ENCODE assay signal across 11 mouse cellular contexts in the genomic region with DNA sequence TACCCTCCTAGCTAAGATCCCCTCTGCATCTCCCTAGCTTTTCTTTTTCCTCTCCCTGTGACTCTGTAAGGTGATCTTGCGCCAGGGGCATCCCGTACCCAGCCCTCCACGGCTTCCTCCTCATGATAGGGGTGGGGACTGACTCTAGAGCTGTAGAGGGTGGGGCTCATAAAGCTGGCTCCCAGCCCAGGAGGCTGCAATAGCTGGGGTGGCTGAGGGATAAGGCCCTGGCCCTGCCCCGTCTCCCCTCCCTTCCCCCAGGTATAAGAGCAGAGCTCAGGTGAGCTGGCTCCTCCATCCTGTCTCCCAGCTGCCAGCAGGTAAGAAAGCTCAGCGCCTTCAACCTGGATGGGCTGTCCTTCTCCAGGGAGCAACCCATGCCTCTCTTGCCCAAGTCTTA. TPM values are rescaled to one million over a fixed set of nuclear protein-coding genes. Genes with fewer than 3 reads are reported as not detected.
A peak's percentile ranks its signal among the peaks of the same experiment; 100 is the strongest.
DNase-seq lines count a peak whose midpoint lies in the region; ATAC-seq and TF ChIP-seq lines count a peak whose summit lies in the region.
"Had no signal": no experiment of that assay in that cellular context is flagged by ENCODE, and none has a peak within 500 bp of the region (broad histone marks: within the 10 kb centered on the region; RNA-seq: fewer than 3 reads in every experiment).

A gene (plus strand): TSS at position 277 of the 400 bp plus-strand sequence.

- no peak within 1 kb of the TSS for H3K27ac ChIP-seq in midbrain, postnatal 0 days (ENCODE audit: low read depth, low read length)
- no peak within 1 kb of the TSS for H3K27ac ChIP-seq in midbrain, embryonic 13.5 days
- no peak within 1 kb of the TSS for H3K27ac ChIP-seq in intestine, embryonic 14.5 days (ENCODE audit: low read depth)
- H3K27ac ChIP-seq in forebrain, embryonic 12.5 days: no peak within 1 kb of the TSS

- H3K9ac ChIP-seq in midbrain, postnatal 0 days (replicated peaks; ENCODE audit: low read length, poor library complexity, severe bottlenecking): no peak within 1 kb of the TSS
- H3K9ac ChIP-seq in midbrain, embryonic 13.5 days (replicated peaks): no peak within 1 kb of the TSS
- no peak within 1 kb of the TSS for H3K9ac ChIP-seq in intestine, embryonic 14.5 days (ENCODE audit: low read length)
- H3K9ac ChIP-seq in forebrain, embryonic 12.5 days: no peak within 1 kb of the TSS

- H3K27me3 ChIP-seq in midbrain, postnatal 0 days (ENCODE audit: insufficient read depth, low read length): no peaks in the 10 kb centered on the region
- no peaks in the 10 kb centered on the region for H3K27me3 ChIP-seq in midbrain, embryonic 13.5 days
- no peaks in the 10 kb centered on the region for H3K27me3 ChIP-seq in intestine, embryonic 14.5 days (replicated peaks; ENCODE audit: control insufficient read depth, insufficient read depth, low read length)
- no peaks in the 10 kb centered on the region for H3K27me3 ChIP-seq in forebrain, embryonic 12.5 days

- no peak for TF ChIP-seq CTCF in midbrain, postnatal 0 days (IDR thresholded peaks at IDR 0.05)

- no peaks in the 10 kb centered on the region for H3K4me1 ChIP-seq in midbrain, postnatal 0 days (ENCODE audit: insufficient read depth, low read length)
- H3K4me1 ChIP-seq in midbrain, embryonic 13.5 days (replicated peaks): no peaks in the 10 kb centered on the region
- H3K4me1 ChIP-seq in intestine, embryonic 14.5 days (replicated peaks; ENCODE audit: control insufficient read depth, insufficient read depth, low read length): no peaks in the 10 kb centered on the region
- no peaks in the 10 kb centered on the region for H3K4me1 ChIP-seq in forebrain, embryonic 12.5 days

- no peak within 1 kb of the TSS for H3K4me2 ChIP-seq in midbrain, postnatal 0 days (ENCODE audit: low read depth, low read length, poor library complexity, severe bottlenecking)
- H3K4me2 ChIP-seq in midbrain, embryonic 13.5 days (replicated peaks): no peak within 1 kb of the TSS
- H3K4me2 ChIP-seq in intestine, embryonic 14.5 days (ENCODE audit: low read length): no peak within 1 kb of the TSS
- no peak within 1 kb of the TSS for H3K4me2 ChIP-seq in forebrain, embryonic 12.5 days

- DNase-seq in midbrain, postnatal 0 days (ENCODE audit: low spot score): no peak
- DNase-seq in intestine, embryonic 14.5 days (ENCODE audit: low spot score): no peak
- DNase-seq in lung, postnatal 10 days: peak; percentile 74
- DNase-seq in urinary bladder, postnatal 25 days (ENCODE audit: low spot score): peak; percentile 68
- no peak for DNase-seq in right cerebral cortex, postnatal 25 days
- DNase-seq: kidney, adult 8-10 months; right cerebral cortex, postnatal 14 days; thymus, postnatal 36 days had no signal

- peak; percentile 52; the same call in 1 of the 2 replicates for ATAC-seq in midbrain, postnatal 0 days (ENCODE audit: low FRiP score)
- no peak for ATAC-seq in midbrain, embryonic 13.5 days
- peak; percentile 87 for ATAC-seq in intestine, embryonic 14.5 days (replicated peaks; ENCODE audit: low FRiP score, low TSS enrichment, low read depth)
- ATAC-seq in forebrain, embryonic 12.5 days (ENCODE audit: low FRiP score): no peak

- no peaks in the 10 kb centered on the region for H3K9me3 ChIP-seq in midbrain, postnatal 0 days (ENCODE audit: low read length)
- H3K9me3 ChIP-seq in midbrain, embryonic 13.5 days: no peaks in the 10 kb centered on the region
- no peaks in the 10 kb centered on the region for H3K9me3 ChIP-seq in intestine, embryonic 14.5 days (ENCODE audit: control insufficient read depth, low read length)
- H3K9me3 ChIP-seq in forebrain, embryonic 12.5 days: no peaks in the 10 kb centered on the region

- H3K4me3 ChIP-seq in midbrain, postnatal 0 days (ENCODE audit: low read depth, low read length): no peak within 1 kb of the TSS
- H3K4me3 ChIP-seq in midbrain, embryonic 13.5 days (replicated peaks): no peak within 1 kb of the TSS
- no peak within 1 kb of the TSS for H3K4me3 ChIP-seq in intestine, embryonic 14.5 days (ENCODE audit: low read depth, low read length)
- no peak within 1 kb of the TSS for H3K4me3 ChIP-seq in forebrain, embryonic 12.5 days (replicated peaks)

- WGBS in midbrain, postnatal 0 days: 81% methylated on average over 5 of the region's 5 CpGs
- 75% methylated on average over 5 of the region's 5 CpGs for WGBS in midbrain, embryonic 13.5 days
- WGBS in intestine, embryonic 14.5 days: 59% methylated on average over 5 of the region's 5 CpGs
- 84% methylated on average over 5 of the region's 5 CpGs for whole genome bisulfite sequencing in forebrain, embryonic 12.5 days

- H3K36me3 ChIP-seq in midbrain, postnatal 0 days (ENCODE audit: insufficient read depth, low read length): no peaks in the 10 kb centered on the region
- H3K36me3 ChIP-seq in midbrain, embryonic 13.5 days: no peaks in the 10 kb centered on the region
- no peaks in the 10 kb centered on the region for H3K36me3 ChIP-seq in intestine, embryonic 14.5 days (ENCODE audit: control insufficient read depth, insufficient read depth, low read length)
- no peaks in the 10 kb centered on the region for H3K36me3 ChIP-seq in forebrain, embryonic 12.5 days (replicated peaks)

RNA-seq across cellular contexts. Expression of the gene that starts here (rescaled TPM):
- total RNA-seq in midbrain, postnatal 0 days (2014; rRNA removed): 0.55 TPM in 1 of 2 replicates, not detected in the other
- not detected in 2 replicates for polyA plus RNA-seq in midbrain, postnatal 0 days (2015; fragmentation: Nextera tagmentation; extraction: Ambion mirVana)
- not detected in 2 replicates for polyA plus RNA-seq in midbrain, embryonic 13.5 days (2015; fragmentation: Nextera tagmentation; extraction: Ambion mirVana)
- 0.91 and 1.0 TPM in 2 replicates for polyA plus RNA-seq in intestine, embryonic 14.5 days (2014; fragmentation: Nextera tagmentation; extraction: Ambion mirVana)
- polyA plus RNA-seq in forebrain, embryonic 12.5 days (2016; fragmentation: Nextera tagmentation; extraction: Ambion mirVana): 0.19 and 0.24 TPM in 2 replicates
- total RNA-seq: left cerebral cortex, postnatal 10 days had no signal

Comparison
In these comparisons a context has a peak if more than half of its experiments do, and no peak if none do; other contexts are left out.
1. Peak in ATAC-seq in midbrain, postnatal 0 days; RNA of the gene not detected or under 1 TPM.
2. DNase-seq: peak in lung, postnatal 10 days (single experiment) and urinary bladder, postnatal 25 days (single experiment); none in midbrain, postnatal 0 days (single experiment), intestine, embryonic 14.5 days (single experiment) and right cerebral cortex, postnatal 25 days (single experiment).